Mouse (Mus musculus): ENCODE data around the gene Gm20388. TPM values are rescaled to one million over a fixed set of nuclear protein-coding genes. Genes with fewer than 3 reads are reported as not detected.

Gm20388 gene
- polyA plus RNA-seq, 1 experiment from 2014 or later: not detected

DNA sequence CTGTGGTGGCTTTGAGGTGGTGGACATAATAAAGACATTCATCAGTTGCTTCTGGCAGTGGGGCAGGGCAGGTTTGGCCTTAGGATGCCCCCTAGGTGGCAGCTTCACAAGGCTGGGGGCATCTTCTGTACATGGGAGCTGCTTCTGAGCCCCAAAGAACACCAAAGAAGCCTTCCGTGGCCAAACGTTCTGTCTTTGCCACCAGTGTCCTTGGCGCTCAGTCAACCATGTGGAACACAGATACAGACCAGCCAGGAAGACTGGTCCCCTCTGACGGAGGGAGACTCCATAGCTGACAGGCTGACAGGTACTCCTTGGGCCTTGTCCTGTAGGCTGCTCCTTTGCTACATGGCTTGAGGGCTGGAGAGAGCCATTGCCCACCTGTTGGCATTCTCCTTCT lies 362.8 kb downstream of the Gm20388 start:
- Histone ChIP-seq H3K4me3 (no peak overlapping the region), H3K9me3 (no peaks in the 10 kb centered on the region), H3K4me2 (replicated peaks) (no peak overlapping the region), H3K27ac (replicated peaks) (no peak overlapping the region), H3K9ac (replicated peaks) (no peak overlapping the region), H3K4me1 (peaks cover 61% of the 10 kb centered on the region), H3K27me3 (no peaks in the 10 kb centered on the region), H3K36me3 (no peaks in the 10 kb centered on the region)
- 86% methylated on average over 4 of the region's 4 CpGs for WGBS
- no peak for ATAC-seq (replicated peaks)

DNA sequence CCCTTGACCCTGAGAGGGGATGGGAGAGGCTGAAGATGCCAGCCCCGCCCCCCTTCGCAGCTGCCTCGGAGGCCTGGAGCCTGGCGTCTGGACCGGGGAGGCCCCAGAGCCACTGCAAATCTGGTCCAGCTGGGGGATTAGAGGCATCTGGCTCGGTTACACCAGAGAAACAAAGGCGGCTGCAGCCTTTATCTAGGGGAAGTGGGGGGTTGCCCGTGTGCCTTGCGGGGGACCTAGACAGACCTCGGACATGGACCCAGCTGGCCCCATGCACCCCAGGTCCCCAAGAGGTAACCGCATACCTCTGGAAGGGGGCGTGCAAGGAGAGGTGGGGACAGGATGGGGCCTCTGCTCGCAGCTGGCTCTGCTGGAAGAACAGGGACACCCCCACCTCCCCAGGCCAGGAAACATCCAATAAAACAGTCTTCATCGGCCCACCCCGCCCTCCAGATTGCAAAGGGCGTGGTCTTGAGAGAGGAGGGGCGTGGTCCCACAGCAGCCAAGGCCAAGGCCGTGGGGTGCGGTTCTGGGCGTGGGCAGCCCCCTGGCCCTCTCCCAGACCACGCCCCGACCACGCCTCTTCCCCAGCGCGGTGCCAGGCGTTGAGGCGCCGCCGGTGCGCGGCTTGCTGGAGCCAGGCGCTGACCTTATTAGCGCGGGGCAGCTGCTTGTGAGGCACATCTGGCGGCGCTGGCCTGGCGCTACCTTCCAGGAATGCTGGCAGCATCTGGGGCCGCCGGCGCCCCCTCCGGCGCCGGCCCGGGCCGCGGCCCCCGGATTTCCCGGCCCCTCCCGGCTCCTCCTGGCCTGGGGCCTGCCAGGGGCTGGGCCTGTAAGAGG lies 365.6 kb downstream of the Gm20388 start:
- WGBS: under 1% methylated on average over 34 of the region's 49 CpGs
- Histone ChIP-seq H3K27ac (replicated peaks) (peak overlapping the region; percentile 43), H3K27me3 (no peaks in the 10 kb centered on the region), H3K9ac (replicated peaks) (peak overlapping the region; percentile 42), H3K4me1 (peaks cover 37% of the 10 kb centered on the region), H3K4me2 (replicated peaks) (peak overlapping the region; percentile 71), H3K4me3 (peak overlapping the region; percentile 35), H3K9me3 (no peaks in the 10 kb centered on the region), H3K36me3 (no peaks in the 10 kb centered on the region)
- ATAC-seq (replicated peaks): peak; percentile 62

DNA sequence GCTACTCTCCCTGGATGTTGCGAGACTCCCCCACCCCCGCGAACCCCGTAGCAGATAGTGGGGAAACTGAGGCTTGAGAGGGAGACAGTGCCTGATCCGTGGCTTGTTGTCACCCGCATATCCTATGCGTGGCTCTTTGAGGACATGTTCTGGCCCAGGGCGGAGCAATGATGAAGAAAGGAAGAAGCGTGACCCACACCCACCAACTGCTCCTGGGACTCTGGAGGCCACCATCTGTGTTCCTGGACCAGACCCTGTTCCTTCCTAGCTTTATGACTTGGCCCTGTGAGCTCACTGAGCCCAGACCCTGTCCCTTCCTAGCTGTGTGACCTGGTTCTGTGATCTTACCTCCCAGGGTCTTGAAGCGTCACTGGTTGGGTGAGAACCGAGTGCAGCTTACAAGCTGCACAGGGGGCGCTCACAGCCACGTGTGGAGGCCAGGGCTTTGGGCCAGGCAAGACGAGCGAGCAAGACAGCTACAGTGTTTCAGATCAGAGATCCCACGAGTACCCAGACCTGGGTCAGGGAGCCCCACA lies 366.3 kb downstream of the Gm20388 start:
- no peak for ATAC-seq (replicated peaks)
- Histone ChIP-seq H3K27ac (replicated peaks) (0 out of 2 replicates have a peak overlapping the region, but pooled peaks have one; percentile 43), H3K9ac (replicated peaks) (peak overlapping the region; percentile 42), H3K27me3 (no peaks in the 10 kb centered on the region), H3K9me3 (no peaks in the 10 kb centered on the region), H3K4me3 (peak overlapping the region; percentile 35), H3K4me2 (replicated peaks) (peak overlapping the region; percentile 71), H3K4me1 (peaks cover 37% of the 10 kb centered on the region), H3K36me3 (no peaks in the 10 kb centered on the region)
- 11% methylated on average over 16 of the region's 16 CpGs for WGBS

DNA sequence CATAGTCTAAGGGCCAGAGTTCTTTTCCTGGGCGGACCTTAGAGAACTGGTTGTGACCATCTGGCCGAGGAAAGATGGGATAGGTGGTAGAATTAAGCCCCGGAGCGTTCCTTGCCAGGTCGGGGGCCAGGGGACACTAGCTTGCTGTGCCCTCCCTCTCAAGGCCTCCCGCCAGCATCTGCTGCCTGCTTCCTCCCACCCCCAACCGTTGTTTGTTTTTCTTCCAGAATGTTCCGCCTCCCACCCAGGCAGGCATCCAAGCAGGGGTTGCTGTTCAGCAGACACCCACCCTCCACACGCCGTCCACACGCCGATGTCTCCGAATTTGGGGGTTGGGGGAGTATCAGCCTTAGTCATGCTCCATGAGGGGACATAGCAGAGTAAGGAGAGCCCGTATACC lies 367.4 kb downstream of the Gm20388 start:
- no peaks in the 10 kb centered on the region for H3K27me3 ChIP-seq
- H3K4me2 ChIP-seq (replicated peaks): no peak overlapping the region
- no peak overlapping the region for H3K27ac ChIP-seq (replicated peaks)
- no peak overlapping the region for H3K4me3 ChIP-seq
- 70% methylated on average over 14 of the region's 14 CpGs for WGBS
- H3K4me1 ChIP-seq: peaks cover 46% of the 10 kb centered on the region
- no peaks in the 10 kb centered on the region for H3K36me3 ChIP-seq
- no peak for ATAC-seq (replicated peaks)
- H3K9me3 ChIP-seq: no peaks in the 10 kb centered on the region
- H3K9ac ChIP-seq (replicated peaks): no peak overlapping the region

DNA sequence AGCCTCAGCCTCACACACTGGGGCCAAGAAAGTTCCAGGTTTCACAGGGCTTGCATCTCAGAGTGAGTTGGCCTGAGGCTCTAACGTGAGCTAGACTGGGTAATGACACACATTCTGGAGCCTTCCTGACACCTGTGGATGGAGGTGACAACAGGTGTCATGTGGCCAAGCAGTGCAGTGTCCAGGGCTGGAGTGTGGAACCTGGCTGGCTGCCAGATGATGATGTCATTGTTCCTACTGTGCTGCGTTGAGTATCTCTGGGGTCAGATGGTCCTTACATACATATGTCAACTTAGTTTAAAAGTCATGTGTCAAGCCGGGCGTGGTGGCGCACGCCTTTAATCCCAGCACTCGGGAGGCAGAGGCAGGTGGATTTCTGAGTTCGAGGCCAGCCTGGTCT lies 368.8 kb downstream of the Gm20388 start:
- 84% methylated on average over 8 of the region's 8 CpGs for WGBS
- Histone ChIP-seq H3K4me1 (peaks cover 59% of the 10 kb centered on the region), H3K9ac (replicated peaks) (no peak overlapping the region), H3K36me3 (no peaks in the 10 kb centered on the region), H3K9me3 (no peaks in the 10 kb centered on the region), H3K27ac (replicated peaks) (no peak overlapping the region), H3K27me3 (no peaks in the 10 kb centered on the region), H3K4me3 (no peak overlapping the region), H3K4me2 (replicated peaks) (no peak overlapping the region)
- ATAC-seq (replicated peaks): no peak

DNA sequence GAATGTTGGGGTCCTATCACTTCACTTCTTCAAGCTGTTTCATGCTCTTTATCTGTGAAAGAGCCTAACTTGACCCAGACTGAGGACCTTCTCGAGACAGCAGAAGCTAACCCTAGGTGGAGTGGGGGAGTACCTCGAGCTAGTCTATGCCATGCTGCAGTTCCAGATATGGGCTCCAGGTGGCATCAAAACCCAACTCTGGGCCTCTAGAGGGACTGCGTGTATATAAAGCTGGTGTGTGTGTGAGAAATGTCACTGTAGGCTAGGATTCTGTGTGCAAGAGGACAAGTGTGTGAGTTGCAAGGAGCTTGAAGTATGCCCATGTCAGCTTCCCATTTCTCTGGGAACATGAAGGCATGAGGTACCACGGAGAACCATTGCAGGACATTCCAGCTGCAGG lies 370.8 kb downstream of the Gm20388 start:
- H3K27ac ChIP-seq (replicated peaks): no peak overlapping the region

DNA sequence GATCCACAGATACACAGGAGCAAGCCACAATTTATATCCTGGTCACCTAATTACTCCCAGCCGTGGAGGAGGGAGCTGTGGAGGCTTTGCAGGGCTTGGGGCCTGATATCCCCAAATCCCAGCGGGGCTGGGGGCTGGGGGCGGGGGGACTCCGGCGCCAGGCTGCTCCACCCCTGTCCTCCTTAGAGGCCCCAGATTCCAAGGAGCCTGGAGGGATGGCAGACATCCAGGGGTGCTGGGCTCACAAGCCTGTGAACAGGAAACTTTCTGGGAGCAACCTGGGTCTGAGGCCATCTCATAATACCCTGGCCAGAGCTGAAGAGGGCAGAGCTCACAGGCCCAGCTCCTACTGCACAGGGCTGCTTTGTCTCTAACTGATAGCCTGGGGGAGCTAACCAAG lies 371.8 kb downstream of the Gm20388 start:
- Histone ChIP-seq H3K9ac (replicated peaks) (no peak overlapping the region), H3K27ac (replicated peaks) (no peak overlapping the region; the same call in 1 of the 2 replicates), H3K4me2 (replicated peaks) (no peak overlapping the region), H3K9me3 (no peaks in the 10 kb centered on the region), H3K4me3 (no peak overlapping the region), H3K27me3 (no peaks in the 10 kb centered on the region), H3K4me1 (peaks cover 51% of the 10 kb centered on the region), H3K36me3 (no peaks in the 10 kb centered on the region)
- no peak for ATAC-seq (replicated peaks)
- WGBS: 70% methylated on average over 5 of the region's 5 CpGs

More for the DNA sequence above, 370.8 kb downstream of the Gm20388 start:
- WGBS: 16% methylated on average over 4 of the region's 4 CpGs
- Histone ChIP-seq H3K9me3 (no peaks in the 10 kb centered on the region), H3K9ac (replicated peaks) (no peak overlapping the region), H3K4me2 (replicated peaks) (no peak overlapping the region), H3K36me3 (no peaks in the 10 kb centered on the region), H3K4me3 (no peak overlapping the region), H3K27me3 (no peaks in the 10 kb centered on the region), H3K4me1 (peaks cover 60% of the 10 kb centered on the region)
- peak; percentile 61 for ATAC-seq (replicated peaks)

DNA sequence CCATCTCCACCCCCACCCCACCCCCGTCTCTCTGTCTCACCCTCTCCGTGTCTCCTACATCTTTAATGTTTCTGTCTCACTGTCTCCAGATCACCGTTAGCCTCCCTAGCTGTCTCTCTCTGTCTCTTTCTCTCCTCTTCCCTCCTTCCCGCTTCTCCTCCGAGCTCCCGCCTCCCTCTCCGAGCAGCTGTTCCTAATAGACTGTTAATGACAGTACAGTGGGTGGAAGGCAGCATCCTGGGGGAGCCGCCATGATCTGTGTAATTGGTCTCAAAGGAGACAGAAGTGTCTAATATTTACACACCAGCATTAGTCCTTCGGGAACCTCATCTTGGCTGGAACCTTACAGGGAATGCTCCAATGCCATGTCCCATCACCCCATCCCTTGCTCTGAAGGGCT lies 373.6 kb downstream of the Gm20388 start:
- peaks cover 59% of the 10 kb centered on the region for H3K4me1 ChIP-seq
- H3K36me3 ChIP-seq: no peaks in the 10 kb centered on the region
- H3K27ac ChIP-seq (replicated peaks): peak overlapping the region; percentile 68
- 0 out of 2 replicates have a peak, but pooled peaks have one; percentile 20 for ATAC-seq (replicated peaks)
- no peaks in the 10 kb centered on the region for H3K9me3 ChIP-seq
- H3K9ac ChIP-seq (replicated peaks): peak overlapping the region; percentile 25; the same call in 1 of the 2 replicates
- 20% methylated on average over 9 of the region's 9 CpGs for WGBS
- no peaks in the 10 kb centered on the region for H3K27me3 ChIP-seq
- no peak overlapping the region for H3K4me3 ChIP-seq
- H3K4me2 ChIP-seq (replicated peaks): no peak overlapping the region

DNA sequence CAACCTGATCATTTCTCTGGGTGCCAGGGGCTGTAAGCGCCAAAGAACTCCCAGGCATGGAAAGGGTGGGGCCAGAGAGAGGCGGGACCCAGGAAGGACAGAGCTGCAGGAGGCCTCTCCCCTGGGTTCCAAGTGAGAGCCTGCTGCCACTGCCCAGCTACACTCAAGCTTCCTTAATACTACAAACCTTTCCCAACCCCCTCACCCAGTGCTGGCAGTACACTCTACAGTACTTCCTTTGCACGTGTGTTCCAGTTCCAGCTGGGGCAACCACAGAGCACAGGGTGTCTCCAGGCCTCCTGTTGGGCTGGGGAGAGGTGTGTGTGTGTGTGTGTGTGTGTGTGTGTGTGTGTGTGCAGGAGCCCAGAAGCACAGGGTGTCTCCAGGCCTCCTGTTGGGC lies 374.4 kb downstream of the Gm20388 start:
- no peak overlapping the region for H3K4me2 ChIP-seq (replicated peaks)
- no peak overlapping the region for H3K9ac ChIP-seq (replicated peaks)
- no peaks in the 10 kb centered on the region for H3K9me3 ChIP-seq
- H3K4me3 ChIP-seq: no peak overlapping the region
- ATAC-seq (replicated peaks): no peak
- H3K36me3 ChIP-seq: no peaks in the 10 kb centered on the region
- peaks cover 66% of the 10 kb centered on the region for H3K4me1 ChIP-seq
- peak overlapping the region; percentile 68 for H3K27ac ChIP-seq (replicated peaks)
- WGBS: 45% methylated on average over 3 of the region's 3 CpGs
- no peaks in the 10 kb centered on the region for H3K27me3 ChIP-seq

DNA sequence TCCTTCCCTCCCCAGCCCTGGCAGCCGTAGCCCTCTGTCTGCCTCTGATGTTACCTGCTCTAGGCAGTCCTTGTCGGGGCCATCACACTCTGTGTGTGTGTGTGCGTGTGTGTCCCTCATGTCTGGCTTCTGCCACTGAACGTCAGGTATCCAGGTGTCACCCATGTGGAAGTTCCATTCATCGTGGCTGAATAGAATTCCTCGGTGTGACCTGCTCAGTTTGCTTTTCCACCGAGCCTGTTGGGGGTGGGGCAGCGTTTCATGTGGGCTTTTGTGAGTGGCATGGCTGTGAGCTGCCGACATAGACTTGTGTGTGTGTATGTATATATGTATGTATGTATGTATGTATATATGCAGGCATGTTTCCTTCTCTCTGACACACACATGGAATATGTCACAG lies 375.2 kb downstream of the Gm20388 start:
- Histone ChIP-seq H3K9ac (replicated peaks) (no peak overlapping the region), H3K4me1 (peaks cover 75% of the 10 kb centered on the region), H3K27me3 (no peaks in the 10 kb centered on the region), H3K4me2 (replicated peaks) (no peak overlapping the region), H3K4me3 (no peak overlapping the region), H3K27ac (replicated peaks) (peak overlapping the region; percentile 31; the same call in 1 of the 2 replicates), H3K9me3 (no peaks in the 10 kb centered on the region), H3K36me3 (no peaks in the 10 kb centered on the region)
- 57% methylated on average over 9 of the region's 9 CpGs for WGBS
- no peak for ATAC-seq (replicated peaks)

DNA sequence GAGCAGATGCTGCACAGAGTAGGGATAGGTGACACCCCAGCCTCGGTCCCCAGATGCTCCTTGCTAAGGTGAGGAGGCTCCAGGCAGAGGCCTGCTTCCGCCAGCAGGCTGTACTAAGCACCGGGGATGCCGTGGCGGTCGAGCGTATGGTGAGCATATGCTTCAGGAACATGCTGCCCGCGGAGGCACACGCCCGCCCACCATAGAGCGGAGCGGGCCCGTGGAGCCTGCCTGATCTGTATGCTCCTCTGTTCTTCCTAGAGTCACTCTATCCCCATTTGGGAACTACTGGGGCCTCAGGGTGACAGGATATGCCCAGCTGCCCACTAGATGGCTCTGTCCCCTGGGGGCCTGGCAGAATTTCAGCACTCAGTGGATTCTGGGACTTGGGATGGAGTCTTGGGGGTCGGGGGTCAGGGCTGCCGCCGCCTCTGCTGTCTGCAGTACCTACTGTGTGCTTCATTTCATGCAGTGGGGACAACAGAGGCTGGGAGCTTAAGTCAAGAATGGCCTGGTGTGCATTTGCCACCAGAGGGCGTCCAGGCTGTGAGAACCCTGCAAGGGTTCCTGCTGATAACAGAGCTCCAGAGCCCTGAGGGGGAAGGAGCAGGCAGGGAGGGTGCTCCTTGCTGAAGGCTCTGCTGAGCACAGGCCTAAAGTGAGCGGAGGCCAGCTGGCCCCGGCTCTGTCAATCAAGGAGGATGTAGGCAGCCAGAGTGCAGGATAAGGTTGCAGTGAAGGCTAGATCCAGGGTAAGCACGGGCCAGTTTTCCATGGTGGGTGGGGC lies 377.7 kb downstream of the Gm20388 start:
- Histone ChIP-seq H3K27ac (replicated peaks) (peak overlapping the region; percentile 49), H3K4me3 (no peak overlapping the region), H3K4me1 (peaks cover 81% of the 10 kb centered on the region), H3K9ac (replicated peaks) (no peak overlapping the region), H3K9me3 (no peaks in the 10 kb centered on the region), H3K36me3 (no peaks in the 10 kb centered on the region), H3K27me3 (no peaks in the 10 kb centered on the region), H3K4me2 (replicated peaks) (no peak overlapping the region)
- WGBS: 47% methylated on average over 21 of the region's 21 CpGs
- ATAC-seq (replicated peaks): peak; percentile 28; the same call in 1 of the 2 replicates

DNA sequence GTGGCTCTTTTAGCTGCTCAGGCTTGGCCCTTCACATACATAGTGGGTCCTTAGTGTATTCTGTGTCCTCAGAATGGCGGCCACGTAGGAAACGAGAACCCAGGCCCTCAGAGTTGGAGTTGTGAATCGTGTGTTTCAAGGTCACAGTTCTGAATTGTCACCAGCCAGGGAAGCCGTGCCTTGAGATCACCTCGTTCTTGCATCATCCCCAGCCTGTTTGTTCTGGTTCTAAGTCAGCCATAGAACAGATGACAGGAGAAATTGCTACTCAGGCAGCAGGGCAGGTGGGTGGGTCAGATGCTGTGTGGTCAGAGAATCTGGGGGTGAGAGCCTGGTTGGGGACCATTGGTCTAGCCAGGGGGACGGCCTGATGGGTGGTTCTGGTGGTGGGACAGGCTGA lies 378.6 kb downstream of the Gm20388 start:
- Histone ChIP-seq H3K4me2 (replicated peaks) (no peak overlapping the region), H3K4me1 (peaks cover 82% of the 10 kb centered on the region), H3K4me3 (no peak overlapping the region), H3K27ac (replicated peaks) (peak overlapping the region; percentile 50), H3K9me3 (no peaks in the 10 kb centered on the region), H3K36me3 (no peaks in the 10 kb centered on the region), H3K9ac (replicated peaks) (no peak overlapping the region), H3K27me3 (no peaks in the 10 kb centered on the region)
- no peak for ATAC-seq (replicated peaks)
- WGBS: 83% methylated on average over 7 of the region's 7 CpGs

All from forebrain, embryonic 15.5 days (tissue).